Mouse (Mus musculus) limb, embryonic 15.5 days (tissue): ENCODE measurements around the gene Galnt2. TPM values are rescaled to one million over a fixed set of nuclear protein-coding genes. Genes with fewer than 3 reads are reported as not detected.

Experiments used
- ATAC-seq: fragments of 200-750 bp; cut with Nextera tagmentation; 2 replicates; pipeline ENCODE4 v1.8.0; 2017; ENCODE audit warnings: low read depth, moderate TSS enrichment; ENCODE audit not compliant: insufficient number of reproducible peaks, low FRiP score, low TSS enrichment
- H3K27ac ChIP-seq: fragments of 300-500 bp; sonication (generic); 2 replicates; pipeline ENCODE4 v1.5.1; 2015; ENCODE audit warnings: moderate library complexity, mild to moderate bottlenecking, inconsistent platforms
- H3K27me3 ChIP-seq: fragments of 300-500 bp; sonication (generic); 2 replicates; pipeline ENCODE4 v1.6.1; 2015; ENCODE audit warnings: inconsistent platforms
- H3K36me3 ChIP-seq: fragments of 300-500 bp; sonication (generic); 2 replicates; pipeline ENCODE4 v1.6.1; 2015; ENCODE audit warnings: inconsistent platforms
- H3K4me1 ChIP-seq: fragments of 300-500 bp; sonication (generic); 2 replicates; pipeline ENCODE4 v1.6.1; 2015; ENCODE audit warnings: inconsistent platforms
- H3K4me2 ChIP-seq: fragments of 300-500 bp; sonication (generic); 2 replicates; pipeline ENCODE4 v1.6.1; 2015; ENCODE audit warnings: mild to moderate bottlenecking, inconsistent platforms
- H3K4me3 ChIP-seq: fragments of 300-500 bp; sonication (generic); 2 replicates; pipeline ENCODE4 v1.5.1; 2015; ENCODE audit warnings: mild to moderate bottlenecking, inconsistent platforms
- H3K9ac ChIP-seq: fragments of 300-500 bp; sonication (generic); 2 replicates; pipeline ENCODE4 v1.6.1; 2015; ENCODE audit warnings: inconsistent platforms
- H3K9me3 ChIP-seq: fragments of 300-500 bp; sonication (generic); 2 replicates; pipeline ENCODE4 v1.6.1; 2016; ENCODE audit warnings: inconsistent platforms
- WGBS: fragments of 180-500 bp; shearing (Covaris S2); methylation state at CpG from one replicate; pipeline ENCODE4 v1.1.7; 2015; 5-methylcytosine and 5-hydroxymethylcytosine counted together
- polyA plus RNA-seq: library from polyadenylated mRNA; unstranded; fragments of >200 nt; fragmentation: Nextera tagmentation; extraction: Ambion mirVana; gene quantifications from 2 replicates; pipeline ENCODE4 v1.2.1, GENCODE M21; 2015

Gene Galnt2
- polyA plus RNA-seq, 1 experiment from 2014 or later, result 53.1 TPM

DNA sequence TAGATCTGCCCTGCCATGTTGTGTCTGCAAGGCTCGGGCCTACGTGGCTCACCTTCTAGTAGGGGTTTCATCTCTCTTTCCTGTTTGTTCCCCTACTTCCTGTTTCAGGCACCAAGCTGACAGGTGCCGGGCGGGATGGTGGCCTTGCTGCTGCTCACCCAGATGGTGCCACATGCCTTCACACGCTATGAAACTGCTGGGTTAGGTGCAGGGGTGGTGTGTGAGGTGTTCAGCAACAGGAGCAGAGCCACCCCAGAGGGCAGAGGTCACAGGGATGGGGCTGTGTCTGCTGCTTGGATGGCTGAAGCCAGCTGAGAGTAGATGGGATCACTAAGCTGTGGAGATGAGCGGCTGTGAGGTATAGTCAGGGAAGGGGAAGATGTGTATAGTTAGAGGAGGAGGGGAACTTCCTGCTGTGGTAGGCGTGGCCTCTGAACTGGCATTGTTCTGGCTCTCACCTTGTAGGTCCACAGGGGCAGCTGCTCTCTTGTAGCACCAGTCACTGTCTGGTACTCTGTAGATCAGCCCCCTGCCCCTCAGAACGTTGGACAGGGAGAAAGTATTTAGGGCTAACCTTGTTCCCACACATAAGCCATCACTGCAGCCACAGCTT lies 42.5 kb downstream of the Galnt2 start:
- H3K9me3 ChIP-seq, result no peaks in the 10 kb centered on the region
- H3K27ac ChIP-seq, result no peak overlapping the region
- peaks cover 47% of the 10 kb centered on the region for H3K4me1 ChIP-seq
- no peak for ATAC-seq
- 0 out of 2 replicates have a peak, but pooled peaks cover 3% of the 10 kb centered on the region for H3K36me3 ChIP-seq
- H3K27me3 ChIP-seq, result no peaks in the 10 kb centered on the region
- no peak overlapping the region for H3K4me3 ChIP-seq
- no peak overlapping the region for H3K9ac ChIP-seq
- H3K4me2 ChIP-seq, result no peak overlapping the region
- 63% methylated on average over 8 of the region's 8 CpGs for WGBS

- H3K4me1 ChIP-seq, result peaks cover 47% of the 10 kb centered on the region
- 63% methylated on average over 10 of the region's 10 CpGs for WGBS
- no peak for ATAC-seq
- H3K27me3 ChIP-seq, result no peaks in the 10 kb centered on the region
- no peak overlapping the region for H3K4me3 ChIP-seq
- no peak overlapping the region; the same call in 1 of the 2 replicates for H3K27ac ChIP-seq
- 0 out of 2 replicates have a peak, but pooled peaks cover 3% of the 10 kb centered on the region for H3K36me3 ChIP-seq
- no peak overlapping the region for H3K9ac ChIP-seq
- no peaks in the 10 kb centered on the region for H3K9me3 ChIP-seq
- H3K4me2 ChIP-seq, result no peak overlapping the region
Measured at GRCm38 (mm10) chr8:124274441-124275120, 43.4 kb downstream of the Galnt2 start.

DNA sequence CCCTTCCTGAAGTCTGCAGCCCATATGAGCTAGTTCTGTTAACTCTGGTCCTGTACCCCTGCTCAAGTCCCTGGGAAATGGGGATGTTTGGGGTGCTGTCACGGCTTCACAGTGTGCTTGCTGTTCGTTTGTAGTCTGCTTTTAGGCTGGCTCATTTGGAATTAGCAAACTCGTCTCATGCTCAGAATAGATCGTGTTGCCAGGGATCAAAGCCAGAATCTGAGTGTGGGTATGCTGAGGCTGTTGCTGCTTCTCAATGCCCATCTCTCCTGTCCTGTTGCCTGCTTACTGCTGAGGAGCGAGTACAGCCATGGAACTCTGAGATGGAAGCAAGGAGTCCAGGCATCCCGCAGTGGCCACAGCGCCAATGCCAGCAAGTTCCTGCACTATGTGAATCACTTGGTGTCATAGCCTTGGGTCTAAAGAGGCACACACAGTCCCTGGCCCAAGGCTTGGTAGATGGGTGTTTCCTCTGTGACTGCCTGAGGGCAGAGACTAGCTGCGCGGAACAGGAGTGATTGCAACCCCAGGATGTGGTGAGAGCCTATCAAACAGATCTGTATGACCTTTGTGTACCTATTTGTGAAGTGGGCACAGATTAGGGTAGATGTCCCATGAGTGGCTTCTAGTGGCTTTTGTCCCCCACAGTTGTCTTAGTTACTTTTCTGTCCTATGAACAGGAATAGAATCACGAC lies 44.3 kb downstream of the Galnt2 start:
- Histone ChIP-seq H3K27ac (no peak overlapping the region), H3K36me3 (0 out of 2 replicates have a peak, but pooled peaks cover 3% of the 10 kb centered on the region), H3K27me3 (no peaks in the 10 kb centered on the region), H3K9me3 (no peaks in the 10 kb centered on the region), H3K9ac (no peak overlapping the region), H3K4me3 (no peak overlapping the region), H3K4me2 (no peak overlapping the region), H3K4me1 (peaks cover 38% of the 10 kb centered on the region)
- no peak for ATAC-seq
- 92% methylated on average over 10 of the region's 10 CpGs for WGBS

DNA sequence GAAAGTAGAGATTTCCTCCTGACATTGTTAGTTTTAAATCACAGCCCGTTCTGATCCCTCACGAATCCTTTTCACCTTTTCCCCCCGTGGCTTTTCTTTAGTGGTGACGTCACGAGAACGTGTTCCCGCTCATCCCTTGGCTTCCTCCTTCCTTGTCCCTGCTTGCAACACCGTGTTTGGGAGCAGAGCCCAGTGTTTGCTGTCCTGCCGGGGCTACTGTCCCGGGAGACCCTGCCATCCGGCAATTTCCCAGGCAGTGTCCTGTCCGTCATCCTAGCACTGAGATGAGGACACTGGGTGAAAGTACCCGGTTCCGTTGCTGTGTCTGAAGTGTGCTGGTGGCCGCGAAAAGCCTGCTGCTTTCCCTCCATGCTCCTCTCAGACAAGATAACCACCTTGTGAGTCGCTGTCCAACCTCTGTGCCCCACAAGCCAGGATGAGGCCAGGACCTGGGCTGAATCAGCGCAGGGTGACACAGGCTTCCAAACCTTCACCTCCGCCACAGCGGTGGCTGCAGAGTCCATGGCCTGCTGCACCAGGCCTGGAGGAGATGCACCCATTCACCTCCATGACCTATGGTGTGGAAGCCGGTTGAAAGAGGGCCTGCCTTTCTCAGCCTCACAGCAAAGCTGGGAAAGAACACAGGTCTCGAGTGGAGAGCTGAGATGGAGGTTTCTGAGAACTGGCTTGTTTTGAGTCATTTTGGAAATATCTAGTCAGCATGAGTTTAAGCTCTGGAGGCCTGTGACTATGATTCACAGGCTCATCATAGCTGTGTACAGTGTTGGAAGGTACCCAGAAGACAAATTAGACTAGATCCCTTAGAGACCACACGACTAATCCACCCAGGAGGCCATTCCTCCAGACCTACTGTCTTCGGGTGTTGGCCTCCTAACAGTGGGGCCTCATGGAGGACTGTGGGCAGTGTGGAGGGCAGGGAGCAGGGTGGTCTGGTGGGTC lies 47.0 kb downstream of the Galnt2 start:
- Histone ChIP-seq H3K4me2 (no peak overlapping the region), H3K27ac (no peak overlapping the region), H3K27me3 (no peaks in the 10 kb centered on the region), H3K9ac (no peak overlapping the region), H3K4me1 (peaks cover 40% of the 10 kb centered on the region), H3K9me3 (no peaks in the 10 kb centered on the region), H3K4me3 (no peak overlapping the region), H3K36me3 (0 out of 2 replicates have a peak, but pooled peaks cover 3% of the 10 kb centered on the region)
- no peak for ATAC-seq
- 77% methylated on average over 24 of the region's 24 CpGs for WGBS

DNA sequence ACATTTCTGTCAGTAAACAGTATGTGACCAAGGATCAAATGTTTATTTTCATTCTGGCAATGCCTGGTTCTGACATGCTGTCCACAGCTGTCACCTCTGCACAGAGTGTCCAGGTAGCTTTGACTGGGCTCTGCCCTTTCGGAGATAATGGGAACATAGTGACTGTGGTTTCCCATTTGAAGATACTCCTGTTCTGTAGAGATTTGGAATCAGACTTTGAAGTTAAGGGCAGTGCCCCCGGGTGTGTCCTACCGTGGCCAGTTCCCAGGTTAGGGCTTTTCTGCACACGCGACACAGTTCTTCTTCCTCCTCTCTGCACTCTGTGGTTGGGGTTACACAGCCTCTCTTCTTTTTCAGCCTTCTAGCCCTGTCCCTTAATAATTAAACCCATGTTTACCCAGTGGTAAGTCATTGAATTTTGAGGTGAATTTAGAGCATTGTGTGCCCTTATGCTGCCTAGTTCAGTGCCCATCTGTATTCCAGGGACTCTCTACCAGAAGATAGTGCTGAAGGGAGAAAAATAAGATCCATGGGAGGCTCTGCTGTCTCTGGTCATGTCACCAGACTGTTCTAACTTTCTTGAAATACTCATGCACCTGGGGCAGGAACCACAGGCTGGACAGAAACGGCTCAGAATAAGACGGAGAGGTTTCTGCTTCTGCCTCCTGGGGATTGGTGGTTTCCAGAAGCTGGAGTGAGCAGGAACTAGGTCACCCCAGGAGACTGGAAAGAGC lies 47.9 kb downstream of the Galnt2 start:
- Histone ChIP-seq H3K36me3 (0 out of 2 replicates have a peak, but pooled peaks cover 3% of the 10 kb centered on the region), H3K4me1 (peaks cover 40% of the 10 kb centered on the region), H3K4me2 (no peak overlapping the region), H3K9me3 (no peaks in the 10 kb centered on the region), H3K9ac (no peak overlapping the region), H3K4me3 (no peak overlapping the region), H3K27me3 (no peaks in the 10 kb centered on the region), H3K27ac (no peak overlapping the region)
- no peak for ATAC-seq
- WGBS, result 82% methylated on average over 7 of the region's 7 CpGs

- peaks cover 40% of the 10 kb centered on the region for H3K4me1 ChIP-seq
- no peak overlapping the region for H3K9ac ChIP-seq
- 94% methylated on average over 5 of the region's 5 CpGs for WGBS
- no peaks in the 10 kb centered on the region for H3K27me3 ChIP-seq
- no peak overlapping the region for H3K4me3 ChIP-seq
- no peaks in the 10 kb centered on the region for H3K9me3 ChIP-seq
- no peak for ATAC-seq
- no peak overlapping the region for H3K4me2 ChIP-seq
- 0 out of 2 replicates have a peak, but pooled peaks cover 3% of the 10 kb centered on the region for H3K36me3 ChIP-seq
- no peak overlapping the region for H3K27ac ChIP-seq
Measured at GRCm38 (mm10) chr8:124279690-124279985, 48.4 kb downstream of the Galnt2 start.

DNA sequence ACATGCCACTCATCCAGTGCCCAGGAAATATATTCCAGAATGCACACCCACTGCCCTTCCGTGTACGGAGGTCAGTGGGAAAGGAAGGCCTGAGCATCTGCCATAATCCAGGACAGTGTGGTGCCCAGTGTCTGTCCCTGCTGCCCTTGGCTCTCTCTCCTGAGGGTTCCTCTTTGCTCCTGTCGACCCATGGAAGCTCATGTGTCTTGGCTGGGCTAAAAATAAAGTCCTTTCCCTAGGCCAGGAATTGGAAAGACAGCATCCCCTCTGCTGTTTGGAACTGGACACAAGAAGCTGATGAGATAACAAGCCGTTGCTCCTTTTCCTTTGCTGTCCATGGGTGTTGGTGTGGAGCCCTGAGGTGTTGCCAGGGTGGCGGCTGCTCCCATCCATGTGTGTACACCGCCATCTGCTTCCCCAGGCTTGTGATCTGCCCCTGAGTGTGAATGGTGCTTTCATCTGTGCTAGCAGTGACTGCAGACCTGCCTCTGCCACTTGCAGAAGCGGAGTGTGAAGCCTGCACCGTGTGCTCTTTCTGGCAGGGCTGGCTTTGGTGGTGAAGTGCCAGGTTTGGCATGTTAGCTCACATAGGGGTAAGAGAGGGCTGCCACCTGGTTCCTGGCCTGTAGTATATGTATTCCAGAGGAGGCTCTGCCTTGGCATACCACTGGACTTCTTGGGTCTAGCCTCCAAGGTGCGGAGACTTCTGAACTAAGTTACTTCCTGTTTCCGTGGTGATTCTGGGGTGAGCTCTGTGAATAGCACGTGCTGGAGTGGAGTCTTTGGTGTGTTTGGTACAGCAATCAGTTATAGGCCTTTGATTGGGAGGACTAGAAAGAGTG lies 50.7 kb downstream of the Galnt2 start:
- no peak for ATAC-seq
- no peak overlapping the region for H3K4me3 ChIP-seq
- WGBS, result 64% methylated on average over 11 of the region's 11 CpGs
- H3K36me3 ChIP-seq, result no peaks in the 10 kb centered on the region
- H3K9ac ChIP-seq, result no peak overlapping the region
- no peak overlapping the region for H3K4me2 ChIP-seq
- no peaks in the 10 kb centered on the region for H3K27me3 ChIP-seq
- H3K4me1 ChIP-seq, result peaks cover 61% of the 10 kb centered on the region
- no peaks in the 10 kb centered on the region for H3K9me3 ChIP-seq
- no peak overlapping the region for H3K27ac ChIP-seq

- Histone ChIP-seq H3K27ac (peak overlapping the region; percentile 64; the same call in 1 of the 2 replicates), H3K4me3 (no peak overlapping the region), H3K4me1 (peaks cover 60% of the 10 kb centered on the region), H3K9ac (no peak overlapping the region), H3K4me2 (no peak overlapping the region), H3K36me3 (no peaks in the 10 kb centered on the region), H3K9me3 (no peaks in the 10 kb centered on the region), H3K27me3 (no peaks in the 10 kb centered on the region)
- ATAC-seq, result no peak
- 65% methylated on average over 12 of the region's 12 CpGs for WGBS
Measured at GRCm38 (mm10) chr8:124282878-124283630, 51.9 kb downstream of the Galnt2 start.

DNA sequence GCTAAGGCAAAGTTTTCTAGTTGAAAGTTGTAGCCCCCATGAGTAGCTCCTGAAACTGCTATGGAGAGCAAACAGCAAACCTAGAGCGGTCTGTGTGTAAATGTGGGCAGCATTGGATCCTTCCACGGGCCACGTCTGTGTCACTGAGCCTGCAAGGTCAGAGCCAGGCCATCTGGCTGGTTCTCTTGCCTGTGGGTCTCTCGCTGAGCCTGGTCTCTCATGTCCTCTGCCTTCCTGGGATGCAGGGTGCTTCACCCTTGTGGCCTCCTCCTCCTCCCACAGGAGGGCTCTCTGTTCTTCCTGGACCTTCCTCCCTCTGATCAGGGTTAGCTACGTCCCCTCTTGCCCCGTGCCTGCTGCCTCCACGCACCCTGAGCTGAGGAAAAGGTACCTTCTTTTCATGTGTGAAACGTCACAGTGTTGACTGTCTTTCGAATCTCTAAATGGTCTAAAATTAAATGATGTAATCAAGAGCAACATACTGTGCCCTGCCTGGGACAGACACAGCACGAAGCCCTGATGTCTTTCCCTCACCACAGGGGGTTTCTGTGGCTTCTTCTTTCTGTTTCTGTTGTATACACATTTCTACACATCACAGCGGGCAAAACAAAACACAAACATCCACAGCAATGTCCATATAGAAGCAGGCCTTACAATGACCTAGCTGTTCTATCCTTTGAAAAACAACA lies 52.6 kb downstream of the Galnt2 start:
- H3K4me3 ChIP-seq, result no peak overlapping the region
- WGBS, result 60% methylated on average over 11 of the region's 11 CpGs
- ATAC-seq, result no peak
- H3K9me3 ChIP-seq, result no peaks in the 10 kb centered on the region
- no peaks in the 10 kb centered on the region for H3K36me3 ChIP-seq
- no peaks in the 10 kb centered on the region for H3K27me3 ChIP-seq
- peaks cover 57% of the 10 kb centered on the region for H3K4me1 ChIP-seq
- no peak overlapping the region for H3K4me2 ChIP-seq
- H3K9ac ChIP-seq, result no peak overlapping the region
- H3K27ac ChIP-seq, result peak overlapping the region; percentile 64
